Mouse (Mus musculus): ENCODE results near the gene Atxn7.

DNA sequence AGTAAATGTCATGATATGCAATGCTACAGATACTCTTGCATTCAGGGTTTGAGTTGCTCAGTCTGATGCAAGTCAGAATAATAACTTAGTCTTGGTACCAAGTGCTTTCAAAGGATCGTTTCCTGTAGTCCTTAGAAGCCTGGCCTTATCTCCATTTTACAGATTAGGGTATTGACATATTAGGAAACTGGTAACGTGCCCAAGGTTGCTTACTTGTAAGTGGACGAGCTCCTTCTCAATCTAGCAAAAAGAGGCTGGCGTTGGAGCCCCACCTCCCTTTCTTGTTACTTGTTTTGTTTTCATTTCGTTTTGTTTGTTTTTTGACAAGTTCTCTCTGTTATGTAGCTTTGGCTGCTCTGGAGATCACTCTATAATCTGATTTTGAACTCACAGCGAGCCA is 48.5 kb downstream of the Atxn7 start:
- TF ChIP-seq GATA1 (IDR thresholded peaks at IDR 0.05; ENCODE audit: borderline replicate concordance, low read length) (no peak), FLI1 (IDR thresholded peaks at IDR 0.05; ENCODE audit: low read length) (no peak)
